Mouse (Mus musculus): ENCODE measurements at regions not wholly inside any gene's neighbourhood (a gene's known extent, or its start where the extent isn't known, plus 50 kb on each side); places are given as distances from the start of the nearest gene placed in this dataset.
A peak's percentile ranks its signal among the peaks of the same experiment; 100 is the strongest.

DNA sequence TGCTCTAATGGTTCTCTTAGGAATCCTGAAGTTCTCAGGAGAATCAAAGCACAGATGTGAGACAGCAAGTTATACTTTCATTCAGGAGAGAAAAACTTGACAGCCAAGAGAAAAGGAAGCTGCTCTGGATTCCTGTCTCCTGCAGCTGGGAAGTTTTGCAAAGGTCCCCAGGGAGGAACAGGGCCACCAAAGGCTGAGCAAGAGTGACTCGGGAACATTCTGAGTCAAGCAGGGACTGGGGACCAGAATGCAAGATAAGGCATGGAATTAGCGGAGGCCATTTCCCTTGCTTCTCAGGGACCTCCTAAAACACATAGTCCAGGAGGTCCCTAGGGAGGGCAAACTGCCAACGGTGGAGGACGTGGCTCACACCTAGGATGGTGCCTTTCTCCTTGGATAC, 127.1 kb upstream of the Sesn3 start:
- intact Hi-C loops (cut with DNase I): no loop called here

GRCm38 (mm10) chr9:14150288-14150687, 124.6 kb upstream of the Sesn3 start:
- intact Hi-C loops (cut with DNase I): no loop called here
- DNase-seq (ENCODE audit: low spot score in 2 of 2): no peak

More for the DNA sequence above, 127.1 kb upstream of the Sesn3 start:
- DNase-seq (ENCODE audit: low spot score in 2 of 2): no peak

DNA sequence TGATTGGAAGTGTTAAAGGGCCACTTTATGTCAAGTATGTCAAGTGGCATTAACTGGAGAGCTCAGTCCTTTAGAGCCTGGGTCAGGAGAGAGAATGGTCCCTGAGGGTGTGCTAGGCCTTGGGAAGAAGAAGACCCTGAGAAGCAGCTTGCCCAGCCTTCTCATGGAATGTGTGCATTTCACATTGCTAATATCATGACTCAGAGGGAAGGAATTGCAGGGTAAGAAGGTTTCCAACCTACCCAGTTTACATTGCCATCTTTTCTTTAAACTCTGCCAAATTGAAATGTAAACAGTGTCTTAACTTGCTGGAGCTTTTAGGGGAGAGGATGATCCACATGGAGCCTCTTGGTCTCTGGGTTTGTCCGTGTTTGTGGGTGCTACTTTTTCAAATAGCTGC, 117.9 kb upstream of the Sesn3 start:
- no peak for DNase-seq (ENCODE audit: low spot score in 2 of 2)
- intact Hi-C loops (cut with DNase I): no loop called here

GRCm38 (mm10) chr9:14158096-14158837, 116.6 kb upstream of the Sesn3 start:
- intact Hi-C loops (cut with DNase I): no loop called here
- DNase-seq (ENCODE audit: low spot score in 2 of 2): no peak

DNA sequence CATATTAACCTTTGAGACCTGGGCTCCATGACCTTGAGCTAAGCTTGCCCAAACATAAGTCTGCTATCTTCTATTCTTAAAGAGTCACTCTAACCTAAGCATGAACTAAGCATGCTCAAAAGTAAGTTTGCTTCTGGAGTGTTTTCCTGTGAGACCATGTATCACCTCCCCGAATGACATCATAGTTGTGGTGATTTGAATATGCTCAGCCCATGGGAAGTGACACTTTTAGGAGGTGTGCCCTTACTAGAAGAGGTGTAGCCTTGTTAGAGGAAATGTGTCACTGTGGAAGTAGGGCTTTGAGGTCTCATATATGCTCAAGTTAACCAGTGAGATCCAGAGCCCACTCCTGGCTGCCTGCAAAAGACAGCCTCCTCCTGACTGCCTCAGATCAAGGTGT, 114.7 kb upstream of the Sesn3 start:
- no peak for DNase-seq (ENCODE audit: low spot score in 2 of 2)
- intact Hi-C loops (cut with DNase I): no loop called here

DNA sequence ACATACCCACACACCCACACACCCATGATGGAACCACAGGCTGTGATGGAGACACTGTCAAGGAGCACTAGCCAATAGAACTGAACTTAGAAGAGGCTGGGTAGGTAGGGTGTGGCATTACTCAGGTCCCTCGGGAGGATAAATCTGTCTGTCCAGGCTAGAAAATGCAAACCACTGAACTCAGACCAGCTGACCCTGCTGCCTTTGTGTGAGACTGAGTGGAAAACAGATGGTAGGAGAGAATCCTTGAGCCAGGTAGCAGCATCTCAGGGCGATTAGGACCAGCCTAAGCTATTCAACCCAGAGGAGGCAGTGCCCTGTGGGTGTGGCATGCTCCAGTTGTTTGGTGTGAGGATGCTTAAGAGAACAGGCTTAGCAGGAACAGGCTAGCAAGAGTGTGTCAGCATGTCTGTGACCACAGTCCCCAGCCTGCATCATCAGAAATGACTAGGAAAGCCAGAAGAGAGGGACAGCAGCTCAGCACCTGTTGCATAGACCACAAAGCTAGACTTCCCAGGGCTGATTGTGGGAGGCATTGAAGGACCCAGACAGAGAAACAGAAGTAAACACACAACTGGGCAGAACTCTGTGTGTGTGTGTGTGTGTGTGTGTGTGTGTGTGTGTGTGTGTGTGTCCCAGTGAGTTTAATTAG, 103.2 kb upstream of the Sesn3 start:
- no peak for DNase-seq (ENCODE audit: low spot score in 2 of 2)
- intact Hi-C loops (cut with DNase I): no loop called here

DNA sequence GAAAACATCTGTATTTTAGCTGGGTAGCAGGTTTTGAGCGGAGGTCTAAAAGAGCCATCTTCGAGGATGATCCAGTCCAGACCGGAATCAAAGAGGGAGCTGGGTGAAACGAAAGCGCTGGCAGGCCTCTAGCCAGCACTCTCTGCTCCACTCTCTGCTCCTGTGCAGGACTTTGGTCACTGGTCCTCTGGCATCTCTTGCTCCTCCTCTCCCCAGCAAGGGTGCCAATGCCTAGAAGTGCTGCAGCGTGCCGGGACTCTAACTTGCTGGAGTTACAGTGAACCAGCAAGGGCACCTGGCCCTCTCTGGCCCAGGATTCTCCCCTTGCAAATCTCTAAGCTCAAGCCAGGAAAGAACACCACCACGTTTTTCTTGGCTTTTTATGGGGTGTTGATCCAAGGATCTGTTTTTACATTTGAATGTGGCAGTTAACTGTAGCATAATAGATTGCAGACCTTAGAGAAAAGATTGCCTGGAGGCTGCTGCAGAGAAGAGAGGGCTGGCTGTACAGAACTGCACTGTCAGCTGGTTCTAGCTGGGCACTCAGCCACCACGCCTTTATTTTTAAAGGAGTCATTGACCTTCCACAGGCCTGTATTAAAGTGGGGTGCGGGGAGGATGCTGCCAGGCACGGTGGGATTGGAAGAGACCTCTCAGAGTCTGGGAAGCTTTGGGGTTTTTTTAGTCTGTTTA, 101.1 kb upstream of the Sesn3 start:
- DNase-seq (ENCODE audit: low spot score in 2 of 2): peak; percentile 35 to 52
- intact Hi-C loops (cut with DNase I): no loop called here

DNA sequence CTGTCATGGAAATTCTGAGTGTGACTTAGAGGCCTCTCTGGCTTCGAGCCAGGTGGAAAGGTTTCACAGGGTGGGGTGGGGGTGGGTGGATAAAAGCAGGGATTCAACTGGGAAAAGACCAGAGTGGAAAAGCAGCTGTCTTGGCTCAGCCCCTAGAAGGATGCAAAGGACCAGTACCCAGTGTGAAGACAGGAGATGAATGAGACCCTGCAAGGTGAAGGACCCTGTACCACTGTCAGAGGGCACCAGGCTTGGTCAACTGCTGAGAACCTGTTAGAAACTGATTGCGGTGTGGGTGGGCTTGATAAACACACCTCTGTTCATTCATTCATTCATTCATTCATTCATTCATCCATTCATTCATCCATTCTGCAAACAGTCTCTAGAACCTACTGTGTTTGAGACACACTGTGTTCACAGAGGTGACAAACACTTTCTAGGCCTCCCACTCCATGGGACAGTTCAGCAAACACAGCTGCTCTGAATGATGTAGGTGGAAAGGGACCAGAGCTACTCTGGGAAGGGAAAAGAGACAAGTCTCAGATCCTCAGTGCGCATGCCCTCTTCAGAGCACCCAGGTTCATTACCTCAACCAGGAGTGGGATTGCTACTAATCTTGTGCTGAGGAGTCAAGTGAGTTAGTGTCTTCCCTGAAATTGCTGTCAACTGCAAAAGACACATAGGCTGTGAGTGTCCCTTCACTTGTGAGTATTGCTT, 100.4 kb upstream of the Sesn3 start:
- intact Hi-C loops (cut with DNase I): loop anchor here (5.0 kb wide), 1 partner anchor 103 kb away; the partner anchor contains the start of gene Sesn3
- DNase-seq (ENCODE audit: low spot score in 2 of 2): no peak

DNA sequence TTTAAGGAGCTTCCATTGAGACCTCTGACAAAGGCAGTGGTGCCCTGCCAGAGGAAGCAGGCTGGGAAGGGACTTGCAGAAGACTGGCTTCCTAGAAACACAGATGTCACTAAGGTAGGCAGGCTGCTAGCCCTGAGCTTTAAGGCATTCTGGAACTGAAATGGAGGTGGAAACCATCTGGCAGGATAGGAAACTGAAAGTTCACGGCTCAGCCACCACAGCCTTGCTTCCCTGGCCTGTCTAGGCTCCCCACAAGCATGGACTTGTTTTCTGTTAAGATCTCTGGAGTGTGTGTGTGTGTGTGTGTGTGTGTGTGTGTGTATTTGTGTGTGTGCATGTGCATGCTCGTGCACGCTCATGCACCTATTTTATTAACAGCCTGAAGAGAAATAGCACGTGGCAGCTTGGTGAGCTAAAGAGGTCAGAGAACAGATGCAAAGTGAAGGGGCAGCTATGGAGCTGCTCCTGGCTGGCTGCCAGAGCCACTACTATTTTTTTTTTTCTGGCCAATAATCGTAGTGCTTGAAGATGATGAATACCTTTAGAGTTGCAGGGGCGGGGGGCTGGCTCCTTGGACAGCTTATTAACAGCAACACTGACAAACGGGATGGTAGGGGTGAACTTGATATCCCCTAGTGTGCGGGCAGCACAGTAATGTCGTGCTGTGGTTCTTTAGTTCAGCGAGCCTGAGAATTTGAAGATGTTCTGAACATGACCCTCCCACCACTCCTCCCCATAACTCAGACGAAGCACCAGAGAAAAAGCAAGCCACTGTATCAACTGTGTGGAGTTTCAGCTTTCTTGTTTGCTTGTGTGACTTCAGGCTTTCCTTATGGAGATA, 99.6 kb upstream of the Sesn3 start:
- intact Hi-C loops (cut with DNase I): loop anchor here (5.0 kb wide), 1 partner anchor 102 kb away; the partner anchor contains the start of gene Sesn3

DNA sequence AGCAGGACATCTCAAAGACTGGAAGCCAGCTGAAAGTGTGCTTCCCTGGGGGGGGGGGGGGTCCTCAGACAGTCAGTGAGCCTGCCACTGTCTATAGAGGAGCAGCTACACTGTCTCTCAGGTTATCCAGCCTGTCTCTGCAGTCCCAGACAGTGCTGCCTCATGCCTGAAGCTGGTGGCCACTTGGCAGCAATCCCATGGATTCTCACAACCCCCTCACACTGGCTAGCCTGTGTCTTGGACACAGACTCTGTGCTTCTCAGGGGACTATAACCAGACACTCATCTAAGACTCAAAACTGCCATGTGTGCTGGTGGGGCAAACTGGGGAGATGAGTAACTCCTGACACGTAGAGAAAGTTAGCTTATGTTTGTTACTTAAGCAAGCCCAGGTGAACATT, 95.1 kb upstream of the Sesn3 start:
- intact Hi-C loops (cut with DNase I): loop anchor here (5.0 kb wide), 1 partner anchor 98 kb away; the partner anchor contains the start of gene Sesn3
- peak in 1 of 2 experiments; percentile 14 for DNase-seq (ENCODE audit: low spot score in 2 of 2)

More for the DNA sequence above, 99.6 kb upstream of the Sesn3 start:
- DNase-seq (ENCODE audit: low spot score in 2 of 2): peak in 1 of 2 experiments; percentile 21

- no peak for DNase-seq (ENCODE audit: low spot score in 2 of 2)
- intact Hi-C loops (cut with DNase I): no loop called here
Measured at GRCm38 (mm10) chr9:14184261-14184660, 90.6 kb upstream of the Sesn3 start.

DNA sequence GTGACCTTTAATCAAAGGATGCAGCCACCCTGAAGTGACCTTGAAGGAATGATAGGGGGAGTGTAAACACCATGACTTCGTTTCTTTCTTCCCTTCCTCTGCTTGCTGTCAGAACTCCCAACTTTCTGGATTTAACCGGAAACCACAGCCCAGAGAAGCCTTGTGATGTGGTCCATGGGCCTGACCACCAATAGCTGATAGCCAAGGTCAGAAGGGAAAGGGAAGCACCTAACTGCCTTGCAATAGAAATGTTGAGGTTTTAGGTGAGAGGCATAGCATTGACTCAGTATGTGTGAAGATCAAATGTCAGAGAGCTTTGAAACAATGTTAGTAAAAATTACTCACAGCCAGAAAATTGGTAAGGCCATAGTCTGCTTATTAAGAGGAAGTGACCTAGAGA, 89.2 kb upstream of the Sesn3 start:
- intact Hi-C loops (cut with DNase I): no loop called here
- no peak for DNase-seq (ENCODE audit: low spot score in 2 of 2)

GRCm38 (mm10) chr9:14187753-14188152, 87.1 kb upstream of the Sesn3 start:
- DNase-seq (ENCODE audit: low spot score in 2 of 2): no peak
- intact Hi-C loops (cut with DNase I): no loop called here

DNA sequence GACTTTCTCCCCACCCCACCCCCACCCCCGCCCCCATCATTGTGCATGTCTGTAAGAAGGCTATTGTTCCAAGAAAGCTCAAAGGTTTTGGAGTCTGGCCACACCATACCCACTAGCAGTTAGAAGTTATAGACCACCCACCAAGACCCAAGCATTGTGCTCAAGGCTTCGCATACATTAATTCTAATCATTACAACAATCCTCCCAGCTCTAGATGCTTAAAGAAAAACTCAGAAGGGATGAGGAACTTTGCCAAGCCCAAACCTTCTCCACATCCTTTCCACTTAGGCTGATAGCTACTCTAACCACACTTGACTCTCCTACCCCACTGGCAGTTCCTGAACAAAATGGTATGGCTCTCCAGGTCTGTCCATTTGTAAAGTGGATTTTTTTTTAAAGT, 86.4 kb upstream of the Sesn3 start:
- intact Hi-C loops (cut with DNase I): no loop called here

GRCm38 (mm10) chr9:14190660-14191059, 84.2 kb upstream of the Sesn3 start:
- intact Hi-C loops (cut with DNase I): no loop called here
- no peak for DNase-seq (ENCODE audit: low spot score in 2 of 2)

More for the DNA sequence above, 86.4 kb upstream of the Sesn3 start:
- no peak for DNase-seq (ENCODE audit: low spot score in 2 of 2)

DNA sequence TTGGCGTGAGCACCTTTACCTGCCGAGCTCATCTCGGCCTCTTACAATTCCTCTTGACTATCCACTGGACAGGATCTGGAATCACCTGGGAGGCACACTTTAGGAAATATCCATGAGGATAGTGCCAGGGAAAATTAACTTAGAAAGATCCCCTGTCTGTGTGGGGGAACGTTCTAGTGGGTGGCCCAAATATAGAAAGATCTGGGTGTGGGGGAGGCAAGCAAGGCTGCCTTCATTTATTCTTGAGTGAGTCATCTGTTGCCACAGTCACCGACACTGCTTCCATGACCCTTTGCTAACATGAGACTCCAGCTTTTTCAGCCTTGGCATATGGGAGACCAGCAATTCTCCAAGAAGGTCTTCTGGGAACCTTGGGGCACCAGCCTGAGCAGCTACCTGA, 80.1 kb upstream of the Sesn3 start:
- peak in 1 of 2 experiments; percentile 47 for DNase-seq (ENCODE audit: low spot score in 2 of 2)
- intact Hi-C loops (cut with DNase I): no loop called here

DNA sequence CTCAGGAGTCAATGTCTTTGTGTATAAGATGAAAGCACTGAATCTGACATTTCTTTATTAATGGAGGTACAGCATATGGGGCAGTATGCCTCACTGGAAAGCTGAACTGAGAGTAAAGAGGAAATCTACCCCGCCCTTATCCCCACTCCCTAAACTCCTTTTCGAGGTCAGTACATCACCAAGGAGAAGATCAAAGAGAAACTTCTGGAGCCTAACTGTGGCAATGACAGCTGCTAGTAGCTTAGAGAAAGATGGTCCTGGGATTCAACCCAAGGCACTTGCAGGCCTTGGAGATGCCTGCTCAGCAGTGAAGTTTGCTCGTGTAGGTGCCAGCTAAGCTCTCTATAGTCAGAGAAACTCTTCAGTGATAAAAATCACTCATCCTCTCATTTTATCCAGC, 75.8 kb upstream of the Sesn3 start:
- intact Hi-C loops (cut with DNase I): no loop called here
- DNase-seq (ENCODE audit: low spot score in 2 of 2): no peak

DNA sequence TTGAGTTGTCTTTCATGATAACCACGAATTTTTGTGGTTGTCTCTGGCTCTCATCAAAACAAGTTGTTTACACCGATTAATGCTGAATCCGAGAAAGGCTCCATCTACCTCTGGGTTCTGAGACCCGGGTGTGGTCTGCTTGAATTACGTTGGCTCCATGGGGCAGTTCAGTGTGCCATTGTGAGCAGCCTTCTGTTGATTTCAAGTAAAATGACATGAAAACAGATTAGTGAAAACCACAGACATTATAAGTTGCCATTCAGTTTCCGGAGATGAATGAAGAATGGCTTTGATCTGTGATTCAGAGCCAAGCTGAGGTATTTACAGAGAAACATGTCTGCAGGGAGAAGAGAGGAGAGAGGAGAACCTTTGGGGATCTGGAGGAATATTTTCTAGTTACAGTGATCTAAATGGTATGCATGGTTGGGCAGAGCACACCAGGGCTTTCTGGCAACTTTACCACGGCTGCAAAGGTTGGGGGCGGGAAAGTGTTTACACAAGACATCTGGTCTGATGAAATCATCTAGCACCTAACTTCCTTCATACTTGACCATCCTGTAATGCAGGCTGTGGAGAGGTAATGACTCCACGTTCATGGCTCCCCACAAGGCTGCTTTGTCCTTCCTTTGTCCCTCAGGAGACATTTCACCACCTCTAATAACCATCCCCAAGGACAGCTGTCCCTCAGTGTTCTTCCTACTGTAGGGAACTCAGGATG, 74.7 kb upstream of the Sesn3 start:
- no peak for DNase-seq (ENCODE audit: low spot score in 2 of 2)
- intact Hi-C loops (cut with DNase I): no loop called here

Measured in left cerebral cortex, postnatal 14 days (tissue).